Mouse (Mus musculus): ENCODE measurements at regions not wholly inside any gene's neighbourhood (a gene's known extent, or its start where the extent isn't known, plus 50 kb on each side); places are given as distances from the start of the nearest gene placed in this dataset.

DNA sequence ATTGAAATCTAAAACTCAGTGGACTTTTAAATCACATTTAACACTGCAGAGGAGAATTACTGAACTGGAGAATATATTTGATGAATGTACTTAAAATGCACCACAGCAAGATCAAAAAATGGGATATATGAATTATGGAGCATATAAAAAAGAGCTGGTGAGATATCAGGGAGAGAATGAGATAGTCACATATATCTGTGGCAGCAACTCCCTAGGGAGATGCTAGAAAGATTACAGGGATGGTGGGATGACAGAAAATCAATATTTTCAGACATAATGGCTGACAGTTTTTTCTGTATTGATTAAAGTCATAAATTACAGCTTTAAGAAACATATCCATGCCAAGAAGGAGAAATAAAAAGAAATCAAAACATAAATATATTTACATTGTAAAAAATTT, 140.3 kb upstream of the Fundc1 start:
- Histone ChIP-seq H3K36me3 (no peaks in the 10 kb centered on the region), H3K27me3 (ENCODE audit: insufficient read depth, poor library complexity, severe bottlenecking) (no peaks in the 10 kb centered on the region), H3K27ac (no peak overlapping the region), H3K9me3 (no peaks in the 10 kb centered on the region), H3K4me1 (replicated peaks) (no peaks in the 10 kb centered on the region), H3K4me3 (no peak overlapping the region)
- DNase-seq (ENCODE audit: low spot score): no peak
